Mouse (Mus musculus): Measurements from ENCODE around the gene Cox8b. TPM values are rescaled to one million over a fixed set of nuclear protein-coding genes. Genes with fewer than 3 reads are reported as not detected.

Gene Cox8b
- total RNA-seq, 2 experiments from 2014 or later: 2.0 TPM; not detected in 1

- H3K27ac ChIP-seq: no peak overlapping the region
- TF ChIP-seq CTCF (IDR thresholded peaks at IDR 0.05): no peak; the same call in 1 of the 2 replicates
- intact Hi-C loops (cut with DNase I): no loop called here
- no peak for DNase-seq (ENCODE audit: extremely low spot score in 1 of 2, low spot score in 2 of 2)
- no peak overlapping the region for H3K4me3 ChIP-seq
Measured at GRCm38 (mm10) chr7:140938436-140938835, 38.2 kb upstream of the Cox8b start.

- DNase-seq (ENCODE audit: extremely low spot score in 1 of 2, low spot score in 2 of 2): no peak
- H3K4me3 ChIP-seq: no peak overlapping the region
- TF ChIP-seq CTCF (IDR thresholded peaks at IDR 0.05): no peak
- H3K27ac ChIP-seq: no peak overlapping the region
- intact Hi-C loops (cut with DNase I): no loop called here
Measured at GRCm38 (mm10) chr7:140927181-140927580, 26.9 kb upstream of the Cox8b start.

GRCm38 (mm10) chr7:140923070-140923775 is 23.0 kb upstream of the Cox8b start:
- Histone ChIP-seq H3K4me3 (peak overlapping the region; percentile 42), H3K27ac (no peak overlapping the region)
- DNase-seq (ENCODE audit: extremely low spot score in 1 of 2, low spot score in 2 of 2): no peak
- intact Hi-C loops (cut with DNase I): no loop called here
- no peak for TF ChIP-seq CTCF (IDR thresholded peaks at IDR 0.05)

- DNase-seq (ENCODE audit: extremely low spot score in 1 of 2, low spot score in 2 of 2): peak in 1 of 2 experiments; percentile 51
- no peak overlapping the region for H3K27ac ChIP-seq
- peak overlapping the region; percentile 42 for H3K4me3 ChIP-seq
- intact Hi-C loops (cut with DNase I): no loop called here
- TF ChIP-seq CTCF (IDR thresholded peaks at IDR 0.05): no peak
Measured at GRCm38 (mm10) chr7:140922398-140923069, 22.3 kb upstream of the Cox8b start.

- no peak overlapping the region for H3K4me3 ChIP-seq
- TF ChIP-seq CTCF (IDR thresholded peaks at IDR 0.05): no peak
- no peak for DNase-seq (ENCODE audit: extremely low spot score in 1 of 2, low spot score in 2 of 2)
- intact Hi-C loops (cut with DNase I): no loop called here
- H3K27ac ChIP-seq: no peak overlapping the region
Measured at GRCm38 (mm10) chr7:140921225-140921975, 21.2 kb upstream of the Cox8b start.

- Histone ChIP-seq H3K27ac (no peak within 1 kb of the TSS), H3K4me3 (no peak within 1 kb of the TSS)
Measured at GRCm38 (mm10) chr7:140920418-140921029, 20.3 kb upstream of the Cox8b start, which contains the start of gene Nlrp6. Nlrp6 (plus strand) TSS chr7:140920902.

GRCm38 (mm10) chr7:140919911-140920310 is 19.7 kb upstream of the Cox8b start:
- H3K4me3 ChIP-seq: no peak overlapping the region
- no peak for DNase-seq (ENCODE audit: extremely low spot score in 1 of 2, low spot score in 2 of 2)
- no peak for TF ChIP-seq CTCF (IDR thresholded peaks at IDR 0.05)
- no peak overlapping the region for H3K27ac ChIP-seq
- intact Hi-C loops (cut with DNase I): no loop called here

More at GRCm38 (mm10) chr7:140920418-140921029, 20.3 kb upstream of the Cox8b start, which contains the start of gene Nlrp6:
- no peak for DNase-seq (ENCODE audit: extremely low spot score in 1 of 2, low spot score in 2 of 2)
- TF ChIP-seq CTCF (IDR thresholded peaks at IDR 0.05): no peak
- intact Hi-C loops (cut with DNase I): no loop called here

GRCm38 (mm10) chr7:140914031-140914690 is 13.9 kb upstream of the Cox8b start:
- TF ChIP-seq CTCF (IDR thresholded peaks at IDR 0.05): no peak
- Histone ChIP-seq H3K4me3 (no peak overlapping the region), H3K27ac (no peak overlapping the region)
- DNase-seq (ENCODE audit: extremely low spot score in 1 of 2, low spot score in 2 of 2): no peak
- intact Hi-C loops (cut with DNase I): no loop called here

GRCm38 (mm10) chr7:140912846-140913482 is 12.7 kb upstream of the Cox8b start:
- no peak overlapping the region for H3K27ac ChIP-seq
- no peak for TF ChIP-seq CTCF (IDR thresholded peaks at IDR 0.05)
- DNase-seq (ENCODE audit: extremely low spot score in 1 of 2, low spot score in 2 of 2): no peak
- no peak overlapping the region for H3K4me3 ChIP-seq
- intact Hi-C loops (cut with DNase I): no loop called here

GRCm38 (mm10) chr7:140912293-140912692 is 12.0 kb upstream of the Cox8b start:
- TF ChIP-seq CTCF (IDR thresholded peaks at IDR 0.05): no peak
- Histone ChIP-seq H3K4me3 (no peak overlapping the region), H3K27ac (no peak overlapping the region)
- intact Hi-C loops (cut with DNase I): no loop called here
- DNase-seq (ENCODE audit: extremely low spot score in 1 of 2, low spot score in 2 of 2): peak; percentile 28 to 41
